Comparison of ENCODE assay signal across 10 mouse cellular contexts in genomic region chr15:86015860-86016541, GRCm38 (mm10). TPM values are rescaled to one million over a fixed set of nuclear protein-coding genes. Genes with fewer than 3 reads are reported as not detected.
DNase-seq lines count a peak whose midpoint lies in the region; ATAC-seq lines count a peak whose summit lies in the region.
"Had no signal": no experiment of that assay in that cellular context is flagged by ENCODE, and none has a peak within 500 bp of the region (broad histone marks: within the 10 kb centered on the region; RNA-seq: fewer than 3 reads in every experiment).

No protein-coding gene starts in this region.

- peak overlapping the region; percentile 38; the same call in 1 of the 2 replicates for H3K9ac ChIP-seq in heart, embryonic 13.5 days
- no peak overlapping the region for H3K9ac ChIP-seq in intestine, embryonic 15.5 days

- WGBS in heart, embryonic 13.5 days: 21% methylated on average over 13 of the region's 13 CpGs
- 46% methylated on average over 13 of the region's 13 CpGs for WGBS in intestine, embryonic 15.5 days

- ATAC-seq in heart, embryonic 13.5 days (ENCODE audit: extremely low read depth, insufficient number of reproducible peaks, low FRiP score, low TSS enrichment): no peak
- peak; percentile 63 for ATAC-seq in intestine, embryonic 15.5 days
- ATAC-seq in monocyte, adult 5-6 weeks (replicated peaks; ENCODE audit: insufficient number of reproducible peaks, low FRiP score, low TSS enrichment, poor library complexity, severe bottlenecking): no peak

- H3K36me3 ChIP-seq in heart, embryonic 13.5 days: 0 out of 2 replicates have a peak, but pooled peaks cover 5% of the 10 kb centered on the region
- H3K36me3 ChIP-seq in intestine, embryonic 15.5 days: no peaks in the 10 kb centered on the region

- H3K27me3 ChIP-seq in heart, embryonic 13.5 days (replicated peaks): no peaks in the 10 kb centered on the region
- peaks cover 13% of the 10 kb centered on the region for H3K27me3 ChIP-seq in intestine, embryonic 15.5 days (replicated peaks)

- no peak overlapping the region for H3K4me3 ChIP-seq in heart, embryonic 13.5 days
- no peak overlapping the region for H3K4me3 ChIP-seq in intestine, embryonic 15.5 days (replicated peaks)

- H3K4me2 ChIP-seq in heart, embryonic 13.5 days: no peak overlapping the region; the same call in 1 of the 2 replicates
- H3K4me2 ChIP-seq in intestine, embryonic 15.5 days (replicated peaks): no peak overlapping the region

- no peak for DNase-seq in heart, adult 18-20 months
- peak; percentile 56 for DNase-seq in spleen, adult 12 weeks (ENCODE audit: low spot score)
- no peak for DNase-seq in spleen, adult 18-20 months
- peak; percentile 29 to 41 for DNase-seq in thymus, postnatal 10 days (ENCODE audit: low spot score in 2 of 2)
- DNase-seq in layer of hippocampus, adult 8-10 months (ENCODE audit: low spot score in 2 of 2): no peak
- DNase-seq: embryo, embryonic 11 days; heart, postnatal 4 days had no signal

- 0 out of 2 replicates have a peak, but pooled peaks cover 3% of the 10 kb centered on the region for H3K9me3 ChIP-seq in heart, embryonic 13.5 days
- H3K9me3 ChIP-seq in intestine, embryonic 15.5 days: no peaks in the 10 kb centered on the region

- peak overlapping the region; percentile 17 for H3K27ac ChIP-seq in heart, embryonic 13.5 days (replicated peaks)
- H3K27ac ChIP-seq in intestine, embryonic 15.5 days: no peak overlapping the region

- peaks cover 43% of the 10 kb centered on the region for H3K4me1 ChIP-seq in heart, embryonic 13.5 days
- H3K4me1 ChIP-seq in intestine, embryonic 15.5 days (replicated peaks): peaks cover 9% of the 10 kb centered on the region

RNA-seq across cellular contexts. Expression of gene Celsr1, which starts 17.6 kb away (rescaled TPM):
- 1.3 and 1.4 TPM in 2 replicates for polyA plus RNA-seq in heart, embryonic 13.5 days (2015; fragmentation: Nextera tagmentation; extraction: Ambion mirVana)
- 1 to 10 TPM; 5.0 to 5.1 TPM for total RNA-seq in heart, adult 18-20 months (2021)
- polyA plus RNA-seq in intestine, embryonic 15.5 days (2015; fragmentation: Nextera tagmentation; extraction: Ambion mirVana): 1.1 TPM in 2 replicates
- total RNA-seq in monocyte, adult 5-6 weeks (2017): 0.11 to 2.1 TPM (median 0.76 TPM) in 3 replicates
- 1 to 10 TPM; 6.0 to 7.0 (median 6.6) TPM for total RNA-seq in layer of hippocampus, adult 8-10 months (2022)

RNA-seq across cellular contexts. Expression of gene Gramd4, which starts 41.5 kb away (rescaled TPM):
- polyA plus RNA-seq in heart, embryonic 13.5 days (2015; fragmentation: Nextera tagmentation; extraction: Ambion mirVana): 11.9 and 12.2 TPM in 2 replicates
- 10 to 100 TPM; 32.6 to 32.7 TPM for total RNA-seq in heart, adult 18-20 months (2021)
- 12.4 and 13.6 TPM in 2 replicates for polyA plus RNA-seq in intestine, embryonic 15.5 days (2015; fragmentation: Nextera tagmentation; extraction: Ambion mirVana)
- total RNA-seq in monocyte, adult 5-6 weeks (2017): 112 to 191 TPM (median 137 TPM) in 3 replicates
- 10 to 100 TPM; 24.1 to 30.9 (median 29.9) TPM for total RNA-seq in layer of hippocampus, adult 8-10 months (2022)

Comparison
In these comparisons a context has a peak if more than half of its experiments do, and no peak if none do; other contexts are left out.
1. DNase-seq: peak in spleen, adult 12 weeks (single experiment) and thymus, postnatal 10 days (2 of 2); none in heart, adult 18-20 months (0 of 2), spleen, adult 18-20 months (0 of 2) and layer of hippocampus, adult 8-10 months (0 of 2).